In genomic region chr10:71361836-71362562, GRCm38 (mm10) we compare ENCODE assay signal across 8 mouse cellular contexts. TPM values are rescaled to one million over a fixed set of nuclear protein-coding genes. Genes with fewer than 3 reads are reported as not detected.
DNase-seq lines count a peak whose midpoint lies in the region; ATAC-seq lines count a peak whose summit lies in the region.

No protein-coding gene starts in this region.

- no peak overlapping the region for H3K4me3 ChIP-seq in limb, embryonic 11.5 days (ENCODE audit: low read depth, low read length)
- no peak overlapping the region for H3K4me3 ChIP-seq in limb, embryonic 10.5 days
- H3K4me3 ChIP-seq in forebrain, embryonic 13.5 days, result no peak overlapping the region; the same call in 1 of the 2 replicates

- no peak for DNase-seq in limb, embryonic 11.5 days (ENCODE audit: low spot score)
- no peak for DNase-seq in limb, embryonic 10.5 days (ENCODE audit: low spot score)
- peak; percentile 74 for DNase-seq in induced T-regulatory cell, adult 2 months (ENCODE audit: low read depth)
- no peak for DNase-seq in adipocyte (ENCODE audit: low spot score)
- DNase-seq in ovary, postnatal 10 days (ENCODE audit: low spot score), result no peak
- DNase-seq in adrenal gland, postnatal 4 days (ENCODE audit: low spot score in 2 of 2), result no peak

- no peak overlapping the region for H3K27ac ChIP-seq in limb, embryonic 11.5 days (replicated peaks; ENCODE audit: low read depth, low read length)
- no peak overlapping the region for H3K27ac ChIP-seq in limb, embryonic 10.5 days
- H3K27ac ChIP-seq in forebrain, embryonic 13.5 days, result no peak overlapping the region

- 0 out of 2 replicates have a peak overlapping the region, but pooled peaks have one; percentile 1 for H3K4me2 ChIP-seq in limb, embryonic 11.5 days (ENCODE audit: low read depth, severe bottlenecking)
- H3K4me2 ChIP-seq in forebrain, embryonic 13.5 days, result peak overlapping the region; percentile 33

- H3K4me1 ChIP-seq in limb, embryonic 11.5 days (ENCODE audit: control insufficient read depth, insufficient read depth, low read length), result 0 out of 2 replicates have a peak, but pooled peaks cover 4% of the 10 kb centered on the region
- H3K4me1 ChIP-seq in limb, embryonic 10.5 days, result peaks cover 12% of the 10 kb centered on the region
- H3K4me1 ChIP-seq in forebrain, embryonic 13.5 days, result peaks cover 14% of the 10 kb centered on the region; the same call in 1 of the 2 replicates

- ATAC-seq in limb, embryonic 11.5 days (ENCODE audit: insufficient number of reproducible peaks, low FRiP score, low TSS enrichment, low read depth), result no peak
- 0 out of 2 replicates have a peak, but pooled peaks have one; percentile 39 for ATAC-seq in forebrain, embryonic 13.5 days
- peak; percentile 78 for ATAC-seq in megakaryocyte progenitor cell, adult 5-6 weeks (replicated peaks; ENCODE audit: poor library complexity)

- H3K27me3 ChIP-seq in limb, embryonic 11.5 days (ENCODE audit: control insufficient read depth, insufficient read depth, low read length), result no peaks in the 10 kb centered on the region
- H3K27me3 ChIP-seq in limb, embryonic 10.5 days (ENCODE audit: low read depth, poor library complexity, severe bottlenecking), result no peaks in the 10 kb centered on the region
- H3K27me3 ChIP-seq in forebrain, embryonic 13.5 days, result no peaks in the 10 kb centered on the region

- H3K36me3 ChIP-seq in limb, embryonic 11.5 days (ENCODE audit: control insufficient read depth, insufficient read depth, low read length), result peaks cover 3% of the 10 kb centered on the region; the same call in 1 of the 2 replicates
- peaks cover 19% of the 10 kb centered on the region for H3K36me3 ChIP-seq in limb, embryonic 10.5 days
- peaks cover 24% of the 10 kb centered on the region for H3K36me3 ChIP-seq in forebrain, embryonic 13.5 days (ENCODE audit: poor library complexity, severe bottlenecking)

- WGBS in limb, embryonic 11.5 days, result 41% methylated on average over 18 of the region's 18 CpGs
- 32% methylated on average over 18 of the region's 18 CpGs for WGBS in limb, embryonic 10.5 days
- 18% methylated on average over 18 of the region's 18 CpGs for WGBS in forebrain, embryonic 13.5 days

- H3K9ac ChIP-seq in limb, embryonic 11.5 days (ENCODE audit: low read length), result no peak overlapping the region
- peak overlapping the region; percentile 47; the same call in 1 of the 2 replicates for H3K9ac ChIP-seq in forebrain, embryonic 13.5 days

- no peaks in the 10 kb centered on the region for H3K9me3 ChIP-seq in limb, embryonic 11.5 days (ENCODE audit: control insufficient read depth, low read length)
- H3K9me3 ChIP-seq in limb, embryonic 10.5 days (replicated peaks), result no peaks in the 10 kb centered on the region
- no peaks in the 10 kb centered on the region for H3K9me3 ChIP-seq in forebrain, embryonic 13.5 days (replicated peaks)

RNA-seq across cellular contexts. Expression of gene Ipmk, which starts 14.4 kb away (rescaled TPM):
- 20.9 and 21.0 TPM in 2 replicates for polyA plus RNA-seq in limb, embryonic 11.5 days (2014; fragmentation: Nextera tagmentation; extraction: Ambion mirVana)
- polyA plus RNA-seq in limb, embryonic 10.5 days (2016; fragmentation: Nextera tagmentation; extraction: Ambion mirVana), result 18.3 and 19.6 TPM in 2 replicates
- 15.1 and 18.1 TPM in 2 replicates for polyA plus RNA-seq in forebrain, embryonic 13.5 days (2015; fragmentation: Nextera tagmentation; extraction: Ambion mirVana)
- total RNA-seq in megakaryocyte progenitor cell, adult 5-6 weeks (2015), result 25.7 and 26.0 TPM in 2 replicates
- 24.8 and 25.4 TPM in 2 replicates for total RNA-seq in megakaryocyte progenitor cell, adult 5-6 weeks (2017)
- total RNA-seq in adrenal gland, postnatal 4 days (2021), result 10 to 100 TPM; 19.9 to 21.5 TPM

RNA-seq across cellular contexts. Expression of gene Cisd1, which starts 17.2 kb away (rescaled TPM):
- 109 and 111 TPM in 2 replicates for polyA plus RNA-seq in limb, embryonic 11.5 days (2014; fragmentation: Nextera tagmentation; extraction: Ambion mirVana)
- polyA plus RNA-seq in limb, embryonic 10.5 days (2016; fragmentation: Nextera tagmentation; extraction: Ambion mirVana), result 112 and 125 TPM in 2 replicates
- 221 and 227 TPM in 2 replicates for polyA plus RNA-seq in forebrain, embryonic 13.5 days (2015; fragmentation: Nextera tagmentation; extraction: Ambion mirVana)
- total RNA-seq in megakaryocyte progenitor cell, adult 5-6 weeks (2015), result 32.8 and 36.6 TPM in 2 replicates
- total RNA-seq in megakaryocyte progenitor cell, adult 5-6 weeks (2017), result 14.7 and 15.4 TPM in 2 replicates
- 10 to 100 TPM; 47.8 to 55.9 TPM for total RNA-seq in adrenal gland, postnatal 4 days (2021)
